Mouse (Mus musculus) forebrain, embryonic 12.5 days (tissue): ENCODE data around the gene Nalcn. TPM values are rescaled to one million over a fixed set of nuclear protein-coding genes. Genes with fewer than 3 reads are reported as not detected.

ENCODE experiments used
- ATAC-seq: fragments of 200-750 bp; cut with Nextera tagmentation; 2 replicates; pipeline ENCODE4 v1.8.0; 2017; ENCODE audit warnings: moderate TSS enrichment; ENCODE audit not compliant: low FRiP score
- H3K27ac ChIP-seq: fragments of 300-500 bp; sonication (generic); 2 replicates; pipeline ENCODE4 v1.5.1; 2016; ENCODE audit warnings: mild to moderate bottlenecking
- H3K27me3 ChIP-seq: fragments of 300-500 bp; sonication (generic); 2 replicates; pipeline ENCODE4 v1.6.1; 2016; ENCODE audit warnings: mild to moderate bottlenecking
- H3K36me3 ChIP-seq: fragments of 300-500 bp; sonication (generic); replicated peaks from 2 replicates; pipeline ENCODE4 v1.6.1; 2016; ENCODE audit warnings: mild to moderate bottlenecking
- H3K4me1 ChIP-seq: fragments of 300-500 bp; sonication (generic); 2 replicates; pipeline ENCODE4 v1.6.1; 2016
- H3K4me2 ChIP-seq: fragments of 300-500 bp; sonication (generic); 2 replicates; pipeline ENCODE4 v1.6.1; 2016; ENCODE audit warnings: mild to moderate bottlenecking, moderate library complexity
- H3K4me3 ChIP-seq: fragments of 300-500 bp; sonication (generic); replicated peaks from 2 replicates; pipeline ENCODE4 v1.5.1; 2016; ENCODE audit warnings: mild to moderate bottlenecking
- H3K9ac ChIP-seq: fragments of 300-500 bp; sonication (generic); 2 replicates; pipeline ENCODE4 v1.6.1; 2016; ENCODE audit warnings: mild to moderate bottlenecking
- H3K9me3 ChIP-seq: fragments of 300-500 bp; sonication (generic); 2 replicates; pipeline ENCODE4 v1.6.1; 2016
- WGBS: fragments of 180-500 bp; shearing (Covaris S2); methylation state at CpG from one replicate; pipeline ENCODE4 v1.1.7; 2016; 5-methylcytosine and 5-hydroxymethylcytosine counted together
- polyA plus RNA-seq: library from polyadenylated mRNA; unstranded; fragments of >200 nt; fragmentation: Nextera tagmentation; extraction: Ambion mirVana; gene quantifications from 2 replicates; pipeline ENCODE4 v1.2.1, GENCODE M21; 2016

The Nalcn gene
- polyA plus RNA-seq, 1 experiment from 2014 or later = 6.2 TPM

DNA sequence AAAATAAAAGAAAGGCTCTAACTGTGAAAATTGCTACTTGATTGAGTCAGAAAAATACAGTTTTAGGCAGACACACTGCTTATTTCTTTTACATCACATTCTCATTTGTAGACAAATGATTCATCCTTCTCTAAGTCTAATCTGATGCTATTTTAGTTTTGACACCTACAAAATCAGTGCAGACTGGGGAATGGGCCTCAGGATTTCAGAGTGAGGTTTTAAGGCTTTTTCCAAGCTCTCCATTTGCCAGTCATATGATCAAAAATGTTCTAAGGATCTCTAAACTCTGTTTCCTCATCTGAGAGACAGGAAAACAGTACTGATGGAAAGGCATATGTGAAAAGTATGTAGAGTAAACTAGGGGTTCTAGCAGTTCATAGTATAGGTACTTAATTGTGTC, 52.0 kb downstream of the Nalcn start:
- Histone ChIP-seq H3K27me3 (no peaks in the 10 kb centered on the region), H3K9ac (no peak overlapping the region), H3K27ac (no peak overlapping the region), H3K4me1 (no peaks in the 10 kb centered on the region), H3K9me3 (no peaks in the 10 kb centered on the region), H3K4me2 (no peak overlapping the region), H3K4me3 (no peak overlapping the region), H3K36me3 (no peaks in the 10 kb centered on the region)
- no peak for ATAC-seq

DNA sequence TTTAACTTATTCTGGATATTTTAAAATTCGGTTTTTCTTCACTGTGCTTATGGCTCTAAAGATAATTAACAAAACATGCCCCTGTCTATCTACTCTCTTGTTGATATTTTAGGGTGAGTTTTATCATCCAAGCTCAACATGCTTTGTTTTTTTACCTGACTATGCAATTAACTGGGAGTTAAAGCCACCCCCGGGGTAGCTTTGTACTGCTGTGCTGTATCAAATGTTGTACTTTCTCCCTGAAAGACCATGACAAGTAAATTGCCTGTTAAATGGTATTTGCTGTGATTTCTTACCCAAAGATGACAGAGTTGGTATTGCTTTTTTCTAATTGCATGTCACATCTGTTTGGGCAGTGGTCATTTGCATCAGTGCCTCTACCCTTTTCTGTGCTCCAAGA, 60.3 kb downstream of the Nalcn start:
- H3K4me1 ChIP-seq = no peaks in the 10 kb centered on the region
- no peak overlapping the region for H3K4me2 ChIP-seq
- 81% methylated on average over 2 of the region's 2 CpGs for WGBS
- H3K9ac ChIP-seq = no peak overlapping the region
- no peaks in the 10 kb centered on the region for H3K36me3 ChIP-seq
- no peak overlapping the region for H3K4me3 ChIP-seq
- H3K9me3 ChIP-seq = no peaks in the 10 kb centered on the region
- no peak overlapping the region for H3K27ac ChIP-seq
- H3K27me3 ChIP-seq = no peaks in the 10 kb centered on the region
- ATAC-seq = no peak

DNA sequence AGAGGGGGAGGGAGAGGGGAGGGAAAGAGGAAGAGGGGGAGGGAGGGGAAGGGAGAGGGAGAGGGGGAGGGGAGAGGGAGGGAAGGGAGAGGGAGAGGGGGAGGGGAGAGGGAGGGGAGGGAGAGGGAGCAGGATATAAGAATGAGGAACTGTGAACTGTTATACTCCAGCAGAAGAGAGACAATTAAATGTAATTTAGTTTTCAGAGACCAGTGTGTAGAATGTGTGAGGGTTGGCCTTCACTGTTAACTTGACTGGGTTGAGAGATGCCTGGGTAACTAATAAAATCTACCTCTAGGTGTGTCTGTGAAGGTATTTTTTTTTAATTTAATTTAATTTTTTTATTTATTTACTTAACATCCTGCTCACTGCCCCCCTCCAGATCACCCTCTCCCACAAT, 71.4 kb downstream of the Nalcn start:
- no peak overlapping the region for H3K9ac ChIP-seq
- H3K4me1 ChIP-seq = peaks cover 5% of the 10 kb centered on the region
- no peaks in the 10 kb centered on the region for H3K27me3 ChIP-seq
- H3K9me3 ChIP-seq = no peaks in the 10 kb centered on the region
- peak; percentile 58; the same call in 1 of the 2 replicates for ATAC-seq
- H3K36me3 ChIP-seq = no peaks in the 10 kb centered on the region
- no peak overlapping the region for H3K4me3 ChIP-seq
- no peak overlapping the region for H3K4me2 ChIP-seq
- H3K27ac ChIP-seq = no peak overlapping the region

DNA sequence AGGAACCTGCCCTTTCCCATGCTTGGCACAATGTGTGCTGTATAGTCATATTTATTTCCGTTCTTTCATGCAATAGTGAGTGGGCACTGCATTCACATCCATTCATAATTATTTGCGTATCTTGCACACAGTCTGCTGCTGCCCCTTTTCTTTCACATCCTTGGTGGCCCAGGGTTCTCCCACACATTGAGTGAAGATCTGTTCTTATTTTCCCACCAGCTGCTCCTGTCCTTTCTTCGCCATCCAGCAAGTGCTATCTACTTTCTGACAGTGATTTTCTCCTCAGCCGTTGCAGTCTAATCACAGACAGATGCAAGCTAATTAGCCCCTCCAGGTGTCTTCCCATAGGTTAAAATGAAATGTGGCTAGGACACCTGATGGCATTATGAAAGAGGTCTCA, 72.0 kb downstream of the Nalcn start:
- Histone ChIP-seq H3K4me2 (no peak overlapping the region), H3K4me3 (no peak overlapping the region), H3K9me3 (no peaks in the 10 kb centered on the region), H3K4me1 (peaks cover 5% of the 10 kb centered on the region), H3K27ac (peak overlapping the region; percentile 42; the same call in 1 of the 2 replicates), H3K27me3 (no peaks in the 10 kb centered on the region), H3K36me3 (no peaks in the 10 kb centered on the region), H3K9ac (no peak overlapping the region)
- peak; percentile 63; the same call in 1 of the 2 replicates for ATAC-seq
- WGBS = 61% methylated on average over 4 of the region's 4 CpGs

DNA sequence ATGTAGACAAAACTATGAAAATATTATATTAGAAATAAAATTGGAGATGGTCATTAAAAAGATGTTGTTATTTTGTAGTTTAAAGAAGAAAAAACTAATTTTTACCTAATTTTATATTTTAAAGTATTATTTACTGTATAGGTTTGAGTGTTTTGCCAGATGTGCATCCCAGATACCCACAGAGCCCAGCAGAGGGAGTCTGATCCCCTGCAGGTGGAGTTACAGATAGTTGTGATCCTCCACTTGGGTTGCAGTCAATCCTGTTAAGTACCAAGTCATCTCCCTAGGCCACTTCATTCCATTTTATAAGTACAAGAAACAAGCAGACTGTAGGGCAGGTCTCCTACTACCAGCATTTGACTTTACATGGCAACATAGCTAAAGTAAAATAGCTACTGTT, 84.6 kb downstream of the Nalcn start:
- Histone ChIP-seq H3K9ac (no peak overlapping the region), H3K4me3 (no peak overlapping the region), H3K36me3 (no peaks in the 10 kb centered on the region), H3K4me2 (no peak overlapping the region), H3K9me3 (no peaks in the 10 kb centered on the region), H3K27me3 (no peaks in the 10 kb centered on the region), H3K27ac (no peak overlapping the region), H3K4me1 (no peaks in the 10 kb centered on the region)
- no peak for ATAC-seq

DNA sequence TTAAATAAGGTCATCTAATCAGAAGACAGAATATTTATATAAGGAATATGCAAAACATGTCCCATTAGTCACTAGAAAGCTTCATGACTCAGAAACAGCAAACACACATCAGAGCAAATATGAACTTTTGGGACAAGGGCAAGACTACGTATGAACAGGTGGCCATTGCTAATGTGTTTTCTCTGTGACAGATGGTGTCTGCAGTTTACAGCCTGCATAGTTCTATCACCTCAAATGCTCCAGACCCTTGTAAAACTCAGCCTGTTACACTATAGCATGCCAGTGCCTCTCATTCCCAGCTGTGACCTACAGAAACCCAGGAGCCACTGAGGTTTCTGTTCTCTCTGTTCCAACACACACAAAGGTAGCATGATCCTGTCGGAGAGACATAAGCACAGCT, 91.3 kb downstream of the Nalcn start:
- WGBS = 78% methylated on average over 2 of the region's 2 CpGs
- ATAC-seq = no peak

DNA sequence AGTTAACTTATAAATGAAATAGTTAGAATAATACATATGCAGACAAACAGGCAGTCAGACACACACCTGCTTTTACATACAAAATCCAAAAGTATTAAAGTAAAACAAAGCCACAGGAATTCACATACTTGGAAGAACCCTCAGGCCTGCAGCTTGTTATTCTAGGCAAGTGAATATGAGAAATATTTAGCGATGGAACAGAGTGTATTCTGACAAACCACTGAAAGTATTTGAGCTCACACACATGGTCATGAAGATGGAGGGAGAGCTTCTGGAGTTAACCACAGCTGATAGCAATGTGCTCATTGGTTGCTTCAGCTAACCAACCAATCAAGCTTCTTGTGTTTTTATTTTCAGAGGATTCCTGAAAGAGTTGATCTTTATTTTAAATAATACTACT, 93.9 kb downstream of the Nalcn start:
- ATAC-seq = no peak
- no peaks in the 10 kb centered on the region for H3K36me3 ChIP-seq
- H3K9ac ChIP-seq = no peak overlapping the region
- H3K27me3 ChIP-seq = no peaks in the 10 kb centered on the region
- H3K4me2 ChIP-seq = no peak overlapping the region
- peaks cover 5% of the 10 kb centered on the region; the same call in 1 of the 2 replicates for H3K4me1 ChIP-seq
- H3K4me3 ChIP-seq = no peak overlapping the region
- WGBS = 79% methylated on average over 1 of the region's 1 CpGs
- H3K9me3 ChIP-seq = no peaks in the 10 kb centered on the region
- H3K27ac ChIP-seq = no peak overlapping the region

More for the DNA sequence above, 91.3 kb downstream of the Nalcn start:
- H3K4me1 ChIP-seq = peaks cover 5% of the 10 kb centered on the region; the same call in 1 of the 2 replicates
- H3K9me3 ChIP-seq = no peaks in the 10 kb centered on the region
- no peak overlapping the region for H3K4me2 ChIP-seq
- no peak overlapping the region for H3K27ac ChIP-seq
- H3K36me3 ChIP-seq = no peaks in the 10 kb centered on the region
- no peaks in the 10 kb centered on the region for H3K27me3 ChIP-seq
- no peak overlapping the region for H3K9ac ChIP-seq
- no peak overlapping the region for H3K4me3 ChIP-seq

DNA sequence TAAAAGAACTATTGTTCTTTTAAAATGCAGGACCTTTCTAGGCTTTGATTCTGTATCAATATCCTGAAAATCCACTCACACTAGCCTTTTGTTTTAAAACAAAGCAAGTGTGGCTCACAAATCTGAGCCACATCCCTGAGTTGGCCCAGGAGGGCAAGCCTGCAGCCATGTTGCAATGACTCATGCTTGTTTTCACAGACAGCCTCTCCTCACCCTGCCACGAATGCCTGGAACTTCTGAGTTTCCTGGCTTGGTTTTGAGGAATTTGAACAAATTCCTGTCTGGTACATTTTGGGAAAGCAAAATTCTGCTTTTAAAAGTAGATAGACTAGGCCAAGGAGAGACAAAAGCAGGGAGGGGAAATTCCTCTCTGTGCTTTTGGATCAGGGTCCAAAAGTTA, 95.7 kb downstream of the Nalcn start:
- Histone ChIP-seq H3K27ac (no peak overlapping the region), H3K9ac (no peak overlapping the region), H3K4me1 (peaks cover 5% of the 10 kb centered on the region; the same call in 1 of the 2 replicates), H3K27me3 (no peaks in the 10 kb centered on the region), H3K4me2 (no peak overlapping the region), H3K9me3 (no peaks in the 10 kb centered on the region), H3K36me3 (no peaks in the 10 kb centered on the region), H3K4me3 (no peak overlapping the region)
- ATAC-seq = no peak
- 3% methylated on average over 1 of the region's 1 CpGs for WGBS

DNA sequence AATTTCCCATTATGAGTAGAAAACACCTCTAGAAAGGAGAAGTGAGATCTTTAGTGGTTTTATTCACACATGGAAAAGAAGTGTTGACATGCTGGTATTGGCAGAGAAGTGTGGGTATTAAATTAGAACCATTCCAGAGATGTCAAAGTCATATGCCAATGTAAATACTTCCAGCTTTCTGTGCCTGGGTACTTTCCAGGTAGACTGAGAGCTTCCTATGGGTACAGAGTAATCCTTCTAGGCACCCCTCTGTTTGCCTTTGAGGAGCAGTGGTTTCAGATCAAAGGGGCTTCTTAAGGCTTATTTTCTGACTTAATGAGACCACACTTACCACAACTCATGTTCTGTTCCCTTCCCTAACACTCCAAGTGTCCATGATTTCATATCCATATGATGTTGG, 97.8 kb downstream of the Nalcn start:
- Histone ChIP-seq H3K27me3 (no peaks in the 10 kb centered on the region), H3K4me2 (no peak overlapping the region), H3K9ac (no peak overlapping the region), H3K36me3 (no peaks in the 10 kb centered on the region), H3K9me3 (no peaks in the 10 kb centered on the region), H3K4me1 (peaks cover 5% of the 10 kb centered on the region; the same call in 1 of the 2 replicates), H3K27ac (no peak overlapping the region), H3K4me3 (no peak overlapping the region)
- no peak for ATAC-seq

DNA sequence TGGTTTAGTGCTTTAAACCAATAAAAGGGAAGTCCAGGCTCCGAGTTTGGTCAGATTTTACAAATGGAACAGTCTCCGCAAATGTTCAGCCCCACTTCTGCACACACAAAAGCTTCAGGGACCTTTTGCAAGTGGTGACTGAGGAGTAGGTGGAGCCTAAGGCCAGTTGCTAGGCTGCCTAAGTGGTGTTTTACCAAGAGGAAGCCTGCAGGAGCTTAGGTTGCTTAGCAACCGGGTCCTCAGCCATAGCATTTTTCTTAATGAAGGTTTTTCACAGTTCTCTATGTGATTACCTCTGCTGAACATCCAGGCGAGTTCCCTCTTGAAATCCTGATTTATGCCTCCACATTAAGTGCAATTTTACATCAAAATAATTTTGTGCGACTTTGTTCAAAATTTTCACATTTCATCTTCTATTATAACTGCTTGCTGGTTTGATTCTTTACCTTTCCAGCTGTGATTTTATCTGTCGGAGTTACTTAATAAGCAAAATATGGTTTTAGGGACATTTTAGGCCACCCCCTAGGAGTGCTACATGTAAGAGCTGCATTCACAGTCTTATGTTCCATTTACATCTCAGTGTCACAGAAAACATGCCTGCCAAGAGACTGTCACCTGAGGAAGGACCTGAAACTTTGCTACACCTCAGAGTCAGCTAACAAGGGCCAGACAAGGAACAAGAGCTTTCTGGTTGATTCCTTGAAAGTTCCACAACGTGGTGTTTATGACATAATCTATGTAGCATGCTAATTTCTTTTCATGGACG, 113.4 kb downstream of the Nalcn start:
- Histone ChIP-seq H3K4me3 (no peak overlapping the region), H3K4me2 (peak overlapping the region; percentile 21; the same call in 1 of the 2 replicates), H3K9ac (no peak overlapping the region), H3K4me1 (peaks cover 13% of the 10 kb centered on the region), H3K9me3 (no peaks in the 10 kb centered on the region), H3K27ac (peak overlapping the region; percentile 90), H3K27me3 (no peaks in the 10 kb centered on the region), H3K36me3 (no peaks in the 10 kb centered on the region)
- WGBS = 10% methylated on average over 8 of the region's 8 CpGs
- ATAC-seq = peak; percentile 99

DNA sequence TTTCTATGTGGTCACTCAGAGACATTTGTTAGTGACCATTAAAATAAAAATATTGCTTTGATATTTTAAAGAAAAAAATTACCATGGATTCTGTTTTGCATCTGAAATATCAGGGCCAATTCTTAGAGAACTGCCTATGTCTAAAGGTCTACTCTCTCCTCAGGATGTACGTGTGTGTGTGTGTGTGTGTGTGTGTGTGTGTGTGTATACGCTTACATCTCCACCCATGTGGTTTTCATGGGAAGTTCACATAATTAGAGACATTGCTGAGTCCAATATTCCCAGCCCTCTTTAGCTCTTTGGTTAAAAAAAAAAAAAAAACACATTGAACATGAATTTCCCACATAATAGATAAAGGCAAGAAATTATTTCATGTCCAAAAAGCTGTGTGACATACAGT, 114.0 kb downstream of the Nalcn start:
- Histone ChIP-seq H3K4me2 (peak overlapping the region; percentile 21; the same call in 1 of the 2 replicates), H3K9ac (no peak overlapping the region)

DNA sequence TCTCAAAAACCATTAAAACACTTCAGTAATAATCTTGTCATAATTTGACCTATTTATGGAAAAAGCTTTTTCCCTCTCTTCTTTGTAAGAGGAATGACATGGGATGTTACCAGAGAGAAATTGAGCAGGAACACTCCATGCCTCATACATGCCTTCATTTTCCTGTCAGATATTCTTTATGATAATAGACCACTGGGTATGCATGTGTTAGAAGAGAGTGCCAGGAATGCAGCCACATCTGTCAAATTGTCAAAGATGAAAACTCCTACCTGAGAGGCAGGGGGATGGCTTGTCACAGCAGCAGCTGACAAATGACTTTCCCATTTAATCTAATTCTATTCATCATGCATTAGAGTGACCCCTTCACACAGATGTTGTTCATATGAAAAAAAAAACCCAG, 131.4 kb downstream of the Nalcn start:
- H3K36me3 ChIP-seq = no peaks in the 10 kb centered on the region
- peak; percentile 69 for ATAC-seq
- H3K4me3 ChIP-seq = no peak overlapping the region

More for the DNA sequence above, 114.0 kb downstream of the Nalcn start:
- WGBS = 25% methylated on average over 2 of the region's 2 CpGs
- ATAC-seq = peak; percentile 76
- no peak overlapping the region for H3K4me3 ChIP-seq
- H3K4me1 ChIP-seq = peaks cover 13% of the 10 kb centered on the region
- peak overlapping the region; percentile 90 for H3K27ac ChIP-seq
- H3K9me3 ChIP-seq = no peaks in the 10 kb centered on the region
- no peaks in the 10 kb centered on the region for H3K27me3 ChIP-seq
- H3K36me3 ChIP-seq = no peaks in the 10 kb centered on the region

DNA sequence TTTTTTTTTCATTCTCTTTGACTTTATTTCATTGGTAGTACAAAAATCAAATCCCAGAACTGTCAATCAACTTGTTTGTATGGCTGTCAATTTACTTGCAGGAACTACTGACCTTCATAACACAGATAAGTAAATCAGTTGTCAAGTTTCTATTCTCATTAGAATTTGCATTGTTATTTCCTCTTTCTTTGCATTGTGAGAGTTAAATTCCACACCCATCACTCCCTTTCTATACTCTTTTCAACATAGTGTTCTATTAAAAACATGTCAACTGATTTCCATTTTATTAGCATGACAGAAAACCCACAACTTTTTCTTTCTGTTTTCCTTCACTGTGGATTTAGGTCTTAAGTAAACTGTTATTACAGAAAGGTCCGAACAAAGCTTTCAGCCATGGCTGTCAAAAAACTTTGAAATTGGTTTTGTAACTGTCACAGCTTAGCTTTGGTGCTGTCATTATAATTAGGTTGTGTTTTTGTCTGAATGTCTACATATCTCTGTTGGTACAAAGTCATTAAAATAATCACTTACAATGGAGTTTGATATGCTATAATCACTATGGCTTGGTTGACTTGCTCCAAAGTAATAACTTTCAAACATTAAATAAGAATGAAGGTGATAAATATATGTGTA, 138.3 kb downstream of the Nalcn start:
- Histone ChIP-seq H3K4me1 (no peaks in the 10 kb centered on the region), H3K9me3 (no peaks in the 10 kb centered on the region), H3K27me3 (no peaks in the 10 kb centered on the region), H3K4me3 (no peak overlapping the region), H3K4me2 (no peak overlapping the region), H3K27ac (no peak overlapping the region), H3K36me3 (no peaks in the 10 kb centered on the region), H3K9ac (no peak overlapping the region)
- 57% methylated on average over 1 of the region's 1 CpGs for WGBS
- no peak for ATAC-seq

More for the DNA sequence above, 131.4 kb downstream of the Nalcn start:
- Histone ChIP-seq H3K9me3 (no peaks in the 10 kb centered on the region), H3K9ac (no peak overlapping the region), H3K27ac (no peak overlapping the region), H3K4me1 (no peaks in the 10 kb centered on the region), H3K27me3 (no peaks in the 10 kb centered on the region), H3K4me2 (no peak overlapping the region)
